Mouse (Mus musculus) adrenal gland (tissue): ENCODE results near the gene Adam34.
"Not testable (repeated sequence)": the region's sequence is repeated elsewhere in the genome, so short reads cannot be mapped to it uniquely, and the experiment has no call there.

Experiments used
- intact Hi-C: fragments of 180-260 bp; cut with DNase I; formaldehyde crosslinking; loops from one replicate; pipeline ENCODE4 v1.15.1; 2025
- long read RNA-seq, 2 experiments: library from polyadenylated mRNA; unstranded; transcript quantifications; one replicate each; pipeline ENCODE4 v2.0.0; 2020; ENCODE audit warnings: borderline replicate concordance in 1 of 2; ENCODE audit not compliant: insufficient replicate concordance in 1 of 2

Adam34 gene
- long read RNA-seq, experiment 1, partial matches to known transcripts, result 0 of 1 reads
- long read RNA-seq, experiment 1, other reads (novel, unspliced or antisense), result 1 of 1 reads
- long read RNA-seq, experiment 2, result 0 reads

GRCm38 (mm10) chr8:43709949-43710348, at the start of gene Adam34:
Gene Adam34 (minus strand): TSS chr8:43710049.
- intact Hi-C loops, result no loop called here

GRCm38 (mm10) chr8:43627176-43627575, 82.7 kb downstream of the Adam34 start, which contains the start of gene Gm5346:
Gene Gm5346 (minus strand): TSS chr8:43627276.
- intact Hi-C loops, result no loop called here

GRCm38 (mm10) chr8:43616046-43616445, 93.8 kb downstream of the Adam34 start:
- intact Hi-C loops, result no loop called here

- intact Hi-C loops, result not testable (repeated sequence)
Measured at GRCm38 (mm10) chr8:43603657-43604056, 106.2 kb downstream of the Adam34 start.

- intact Hi-C loops, result not testable (repeated sequence)
Measured at GRCm38 (mm10) chr8:43603166-43603565, 106.7 kb downstream of the Adam34 start.
